Mouse (Mus musculus) right cerebral cortex, postnatal 14 days (tissue): ENCODE results near the gene 1110059E24Rik.
A peak's percentile ranks its signal among the peaks of the same experiment; 100 is the strongest.

Experiments used
- DNase-seq: peaks from one replicate; pipeline ENCODE4 v3.0.0; 2022

Gene 1110059E24Rik

GRCm38 (mm10) chr19:21571223-21571980, 81.4 kb downstream of the 1110059E24Rik start:
- peak; percentile 90 for DNase-seq

GRCm38 (mm10) chr19:21570778-21571177, 82.0 kb downstream of the 1110059E24Rik start:
- no peak for DNase-seq

- DNase-seq, result no peak
These were observed 84.1 kb downstream of the 1110059E24Rik start for GRCm38 (mm10) chr19:21568528-21569185.

GRCm38 (mm10) chr19:21567933-21568332, 84.8 kb downstream of the 1110059E24Rik start:
- DNase-seq, result no peak

GRCm38 (mm10) chr19:21566484-21566883, 86.3 kb downstream of the 1110059E24Rik start:
- no peak for DNase-seq

GRCm38 (mm10) chr19:21564461-21564797, 88.3 kb downstream of the 1110059E24Rik start:
- no peak for DNase-seq

GRCm38 (mm10) chr19:21563789-21564460, 88.9 kb downstream of the 1110059E24Rik start:
- peak; percentile 87 for DNase-seq

- no peak for DNase-seq
These were observed 89.8 kb downstream of the 1110059E24Rik start for GRCm38 (mm10) chr19:21562996-21563395.

- no peak for DNase-seq
These were observed 100.0 kb downstream of the 1110059E24Rik start for GRCm38 (mm10) chr19:21552801-21553200.

- DNase-seq, result no peak
These were observed 100.7 kb downstream of the 1110059E24Rik start for GRCm38 (mm10) chr19:21551921-21552536.

GRCm38 (mm10) chr19:21549713-21550112, 103.1 kb downstream of the 1110059E24Rik start:
- no peak for DNase-seq

- DNase-seq, result no peak
These were observed 103.8 kb downstream of the 1110059E24Rik start for GRCm38 (mm10) chr19:21548947-21549346.

GRCm38 (mm10) chr19:21537125-21537524, 115.7 kb downstream of the 1110059E24Rik start:
- no peak for DNase-seq
